Mouse (Mus musculus) bone marrow macrophage, adult 2 months (primary cell): ENCODE data around the gene Optc.

Experiments used
- CTCF ChIP-seq: IDR thresholded peaks from 2 replicates; pipeline ENCODE4 v1.5.1; 2012; ENCODE audit warnings: low read depth, mild to moderate bottlenecking, low read length, moderate library complexity
- POLR2A ChIP-seq: IDR thresholded peaks from 2 replicates; pipeline ENCODE4 v1.6.1; 2012; ENCODE audit warnings: mild to moderate bottlenecking, low read depth, low read length, borderline replicate concordance

- no peak for TF ChIP-seq CTCF
- TF ChIP-seq POLR2A, result no peak
Measured at GRCm38 (mm10) chr1:133878825-133879423, 28.9 kb downstream of the Optc start.
